Comparison of ENCODE assay signal across 8 mouse cellular contexts in genomic region chr1:180943032-180943644, GRCm38 (mm10). TPM values are rescaled to one million over a fixed set of nuclear protein-coding genes. Genes with fewer than 3 reads are reported as not detected.
A peak's percentile ranks its signal among the peaks of the same experiment; 100 is the strongest.
DNase-seq lines count a peak whose midpoint lies in the region; ATAC-seq and TF ChIP-seq lines count a peak whose summit lies in the region.

No protein-coding gene starts in this region.

- WGBS in hindbrain, embryonic 16.5 days, result 35% methylated on average over 11 of the region's 11 CpGs
- 46% methylated on average over 11 of the region's 11 CpGs for WGBS in midbrain, postnatal 0 days

- peaks cover under 1% of the 10 kb centered on the region for H3K27me3 ChIP-seq in megakaryocyte, embryonic 14.5 days (replicated peaks)
- peaks cover 33% of the 10 kb centered on the region for H3K27me3 ChIP-seq in hindbrain, embryonic 16.5 days (replicated peaks; ENCODE audit: control insufficient read depth, insufficient read depth, low read length)
- peaks cover 34% of the 10 kb centered on the region for H3K27me3 ChIP-seq in midbrain, postnatal 0 days (ENCODE audit: insufficient read depth, low read length)

- no peak for TF ChIP-seq CTCF in midbrain, postnatal 0 days (IDR thresholded peaks at IDR 0.05)

- no peak overlapping the region; the same call in 1 of the 2 replicates for H3K9ac ChIP-seq in hindbrain, embryonic 16.5 days (ENCODE audit: low read depth, low read length)
- no peak overlapping the region for H3K9ac ChIP-seq in midbrain, postnatal 0 days (replicated peaks; ENCODE audit: low read length, poor library complexity, severe bottlenecking)

- peak; percentile 74 for DNase-seq in fibroblast of lung, adult 2 months (ENCODE audit: low read depth)
- DNase-seq in midbrain, postnatal 0 days (ENCODE audit: low spot score), result no peak
- DNase-seq in adrenal gland, postnatal 25 days, result no peak
- no peak for DNase-seq in cerebellum, adult 11-12 months
- DNase-seq in left cerebral cortex, postnatal 10 days (ENCODE audit: extremely low spot score in 1 of 2, low spot score in 2 of 2), result no peak

- peaks cover 23% of the 10 kb centered on the region for H3K36me3 ChIP-seq in megakaryocyte, embryonic 14.5 days (replicated peaks; ENCODE audit: low read length)
- H3K36me3 ChIP-seq in hindbrain, embryonic 16.5 days (ENCODE audit: control insufficient read depth, insufficient read depth, low read length), result no peaks in the 10 kb centered on the region
- no peaks in the 10 kb centered on the region for H3K36me3 ChIP-seq in midbrain, postnatal 0 days (ENCODE audit: insufficient read depth, low read length)

- H3K27ac ChIP-seq in hindbrain, embryonic 16.5 days (ENCODE audit: low read depth, low read length), result no peak overlapping the region
- H3K27ac ChIP-seq in midbrain, postnatal 0 days (ENCODE audit: low read depth, low read length), result no peak overlapping the region

- peak overlapping the region; percentile 100 for H3K4me2 ChIP-seq in hindbrain, embryonic 16.5 days (ENCODE audit: low read length)
- H3K4me2 ChIP-seq in midbrain, postnatal 0 days (ENCODE audit: low read depth, low read length, poor library complexity, severe bottlenecking), result peak overlapping the region; percentile 93

- no peak for ATAC-seq in megakaryocyte, adult 5-6 weeks (ENCODE audit: poor library complexity, severe bottlenecking)
- no peak for ATAC-seq in hindbrain, embryonic 16.5 days
- no peak for ATAC-seq in midbrain, postnatal 0 days (ENCODE audit: low FRiP score)

- H3K4me1 ChIP-seq in megakaryocyte, embryonic 14.5 days, result peaks cover 59% of the 10 kb centered on the region
- peaks cover 17% of the 10 kb centered on the region; the same call in 1 of the 2 replicates for H3K4me1 ChIP-seq in hindbrain, embryonic 16.5 days (ENCODE audit: control insufficient read depth, insufficient read depth, low read depth, low read length)
- H3K4me1 ChIP-seq in midbrain, postnatal 0 days (ENCODE audit: insufficient read depth, low read length), result peaks cover 3% of the 10 kb centered on the region; the same call in 1 of the 2 replicates

- H3K4me3 ChIP-seq in megakaryocyte, embryonic 14.5 days (replicated peaks), result peak overlapping the region; percentile 99
- H3K4me3 ChIP-seq in hindbrain, embryonic 16.5 days (ENCODE audit: low read length), result peak overlapping the region; percentile 77
- peak overlapping the region; percentile 62 for H3K4me3 ChIP-seq in midbrain, postnatal 0 days (ENCODE audit: low read depth, low read length)

- H3K9me3 ChIP-seq in megakaryocyte, embryonic 14.5 days, result no peaks in the 10 kb centered on the region
- no peaks in the 10 kb centered on the region for H3K9me3 ChIP-seq in hindbrain, embryonic 16.5 days (ENCODE audit: control insufficient read depth, low read length)
- H3K9me3 ChIP-seq in midbrain, postnatal 0 days (ENCODE audit: low read length), result no peaks in the 10 kb centered on the region

- intact Hi-C loops in left cerebral cortex, postnatal 10 days (cut with DNase I), result no loop called here

RNA-seq across cellular contexts. Expression of gene Tmem63a, which starts 1.0 kb away (rescaled TPM):
- polyA plus RNA-seq in megakaryocyte, embryonic 14.5 days (2012; ENCODE audit: insufficient read depth, low replicate concordance), result 1.5 and 6.7 TPM in 2 replicates
- total RNA-seq in megakaryocyte, adult 5-6 weeks (2015), result 35.0 and 35.5 TPM in 2 replicates
- 31.7 and 35.2 TPM in 2 replicates for total RNA-seq in megakaryocyte, adult 5-6 weeks (2017)
- 2.1 and 2.6 TPM in 2 replicates for polyA plus RNA-seq in hindbrain, embryonic 16.5 days (2015; fragmentation: Nextera tagmentation; extraction: Ambion mirVana)
- total RNA-seq in midbrain, postnatal 0 days (2014; rRNA removed), result 4.8 and 6.4 TPM in 2 replicates
- polyA plus RNA-seq in midbrain, postnatal 0 days (2015; fragmentation: Nextera tagmentation; extraction: Ambion mirVana), result 1.3 and 1.7 TPM in 2 replicates
- total RNA-seq in adrenal gland, postnatal 25 days (2021), result 77.2 and 92.4 TPM in 2 replicates
- 1 to 10 TPM; 4.2 to 5.3 TPM for total RNA-seq in left cerebral cortex, postnatal 10 days (2021)

RNA-seq across cellular contexts. Expression of gene Lefty1, which starts 8.3 kb away (rescaled TPM):
- 0.83 TPM in 1 of 2 replicates, not detected in the other for polyA plus RNA-seq in megakaryocyte, embryonic 14.5 days (2012; ENCODE audit: insufficient read depth, low replicate concordance)
- 0.60 and 1.5 TPM in 2 replicates for total RNA-seq in megakaryocyte, adult 5-6 weeks (2015)
- total RNA-seq in megakaryocyte, adult 5-6 weeks (2017), result 0.29 and 0.98 TPM in 2 replicates
- 0.16 and 0.25 TPM in 2 replicates for polyA plus RNA-seq in hindbrain, embryonic 16.5 days (2015; fragmentation: Nextera tagmentation; extraction: Ambion mirVana)
- total RNA-seq in midbrain, postnatal 0 days (2014; rRNA removed), result 0.38 TPM in 1 of 2 replicates, not detected in the other
- polyA plus RNA-seq in midbrain, postnatal 0 days (2015; fragmentation: Nextera tagmentation; extraction: Ambion mirVana), result 0.41 and 0.42 TPM in 2 replicates
- total RNA-seq in adrenal gland, postnatal 25 days (2021), result 6.1 and 9.5 TPM in 2 replicates
- total RNA-seq in left cerebral cortex, postnatal 10 days (2021), result 1 to 10 TPM; 1.5 to 2.6 TPM

RNA-seq across cellular contexts. Expression of gene Pycr2, which starts 39.0 kb away (rescaled TPM):
- 54.5 and 76.2 TPM in 2 replicates for polyA plus RNA-seq in megakaryocyte, embryonic 14.5 days (2012; ENCODE audit: insufficient read depth, low replicate concordance)
- total RNA-seq in megakaryocyte, adult 5-6 weeks (2015), result 14.5 and 16.4 TPM in 2 replicates
- 17.3 and 19.6 TPM in 2 replicates for total RNA-seq in megakaryocyte, adult 5-6 weeks (2017)
- polyA plus RNA-seq in hindbrain, embryonic 16.5 days (2015; fragmentation: Nextera tagmentation; extraction: Ambion mirVana), result 74.6 and 75.6 TPM in 2 replicates
- 48.5 and 50.5 TPM in 2 replicates for total RNA-seq in midbrain, postnatal 0 days (2014; rRNA removed)
- polyA plus RNA-seq in midbrain, postnatal 0 days (2015; fragmentation: Nextera tagmentation; extraction: Ambion mirVana), result 60.5 and 63.7 TPM in 2 replicates
- 35.0 and 46.2 TPM in 2 replicates for total RNA-seq in adrenal gland, postnatal 25 days (2021)
- total RNA-seq in left cerebral cortex, postnatal 10 days (2021), result 10 to 100 TPM; 25.3 to 27.8 TPM

RNA-seq across cellular contexts. Expression of gene Lefty2, which starts 50.2 kb away (rescaled TPM):
- polyA plus RNA-seq in megakaryocyte, embryonic 14.5 days (2012; ENCODE audit: insufficient read depth, low replicate concordance), result not detected in 2 replicates
- not detected in 2 replicates for total RNA-seq in megakaryocyte, adult 5-6 weeks (2015)
- total RNA-seq in megakaryocyte, adult 5-6 weeks (2017), result not detected in 2 replicates
- 4.8 and 5.6 TPM in 2 replicates for polyA plus RNA-seq in hindbrain, embryonic 16.5 days (2015; fragmentation: Nextera tagmentation; extraction: Ambion mirVana)
- 3.0 and 12.8 TPM in 2 replicates for total RNA-seq in midbrain, postnatal 0 days (2014; rRNA removed)
- 7.7 and 8.6 TPM in 2 replicates for polyA plus RNA-seq in midbrain, postnatal 0 days (2015; fragmentation: Nextera tagmentation; extraction: Ambion mirVana)
- total RNA-seq in adrenal gland, postnatal 25 days (2021), result 0.38 and 0.73 TPM in 2 replicates
- 10 to 100 TPM; 10.9 to 12.4 TPM for total RNA-seq in left cerebral cortex, postnatal 10 days (2021)
